Mouse (Mus musculus): ENCODE measurements at regions not wholly inside any gene's neighbourhood (a gene's known extent, or its start where the extent isn't known, plus 50 kb on each side); places are given as distances from the start of the nearest gene placed in this dataset.
A peak's percentile ranks its signal among the peaks of the same experiment; 100 is the strongest.

DNA sequence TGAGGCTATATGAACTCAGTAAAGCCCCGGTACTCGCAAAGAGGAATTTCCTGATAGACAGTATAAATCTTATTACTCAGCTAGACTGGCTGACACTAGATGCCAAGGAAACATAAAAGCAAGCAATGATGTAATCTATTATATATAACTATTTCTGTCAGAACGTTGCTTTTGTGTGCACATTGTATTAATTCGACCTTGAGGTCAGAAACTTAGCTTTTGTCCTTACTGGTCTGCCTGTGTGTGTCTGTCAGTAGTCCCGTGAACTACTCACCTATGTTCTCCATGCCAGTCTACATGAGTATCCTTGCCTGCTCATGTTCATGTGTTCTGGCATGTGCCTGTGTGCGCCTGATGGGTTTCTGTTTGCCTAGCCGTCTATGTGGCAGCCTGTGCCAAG lies 70.5 kb downstream of the Tmx1 start:
- TF ChIP-seq EP300 (IDR thresholded peaks at IDR 0.05; ENCODE audit: insufficient read depth, low read depth, low read length) (no peak), CTCF (IDR thresholded peaks at IDR 0.05) (no peak), POLR2A (IDR thresholded peaks at IDR 0.05; ENCODE audit: insufficient read depth, low read depth, low read length) (no peak)
- Histone ChIP-seq H3K4me3 (no peak overlapping the region), H3K9ac (ENCODE audit: low read depth, low read length) (no peak overlapping the region), H3K79me2 (replicated peaks; ENCODE audit: control insufficient read depth, insufficient read depth, low read length) (no peaks in the 10 kb centered on the region), H3K4me1 (ENCODE audit: control insufficient read depth, insufficient read depth, low read length) (no peaks in the 10 kb centered on the region), H3K27me3 (ENCODE audit: control insufficient read depth, insufficient read depth, low read length) (no peaks in the 10 kb centered on the region), H3K36me3 (ENCODE audit: control insufficient read depth, insufficient read depth, low read length) (no peaks in the 10 kb centered on the region), H3K27ac (no peak overlapping the region)
- no peak for DNase-seq
- WGBS = 51% methylated on average over 7 of the region's 7 CpGs
- intact Hi-C loops (cut with DNase I) = no loop called here

- Histone ChIP-seq H3K27me3 (ENCODE audit: control insufficient read depth, insufficient read depth, low read length) (no peaks in the 10 kb centered on the region), H3K27ac (no peak overlapping the region), H3K4me1 (ENCODE audit: control insufficient read depth, insufficient read depth, low read length) (no peaks in the 10 kb centered on the region), H3K36me3 (ENCODE audit: control insufficient read depth, insufficient read depth, low read length) (no peaks in the 10 kb centered on the region), H3K79me2 (replicated peaks; ENCODE audit: control insufficient read depth, insufficient read depth, low read length) (no peaks in the 10 kb centered on the region), H3K4me3 (no peak overlapping the region), H3K9ac (ENCODE audit: low read depth, low read length) (no peak overlapping the region)
- intact Hi-C loops (cut with DNase I) = no loop called here
- 64% methylated on average over 4 of the region's 4 CpGs for WGBS
- TF ChIP-seq CTCF (IDR thresholded peaks at IDR 0.05) = no peak
- no peak for TF ChIP-seq EP300 (IDR thresholded peaks at IDR 0.05; ENCODE audit: insufficient read depth, low read depth, low read length)
- TF ChIP-seq POLR2A (IDR thresholded peaks at IDR 0.05; ENCODE audit: insufficient read depth, low read depth, low read length) = no peak
- no peak for DNase-seq
Measured at GRCm38 (mm10) chr12:70524703-70525102, 71.8 kb downstream of the Tmx1 start.

- no peak overlapping the region for H3K4me3 ChIP-seq
- intact Hi-C loops (cut with DNase I) = no loop called here
- TF ChIP-seq EP300 (IDR thresholded peaks at IDR 0.05; ENCODE audit: insufficient read depth, low read depth, low read length) (no peak), POLR2A (IDR thresholded peaks at IDR 0.05; ENCODE audit: insufficient read depth, low read depth, low read length) (no peak), CTCF (IDR thresholded peaks at IDR 0.05) (no peak)
- peaks cover 2% of the 10 kb centered on the region; the same call in 1 of the 2 replicates for H3K4me1 ChIP-seq (ENCODE audit: control insufficient read depth, insufficient read depth, low read length)
- no peak for DNase-seq
- H3K27ac ChIP-seq = no peak overlapping the region
- no peaks in the 10 kb centered on the region for H3K36me3 ChIP-seq (ENCODE audit: control insufficient read depth, insufficient read depth, low read length)
- H3K9ac ChIP-seq (ENCODE audit: low read depth, low read length) = no peak overlapping the region
- H3K27me3 ChIP-seq (ENCODE audit: control insufficient read depth, insufficient read depth, low read length) = no peaks in the 10 kb centered on the region
- no peaks in the 10 kb centered on the region for H3K79me2 ChIP-seq (replicated peaks; ENCODE audit: control insufficient read depth, insufficient read depth, low read length)
Measured at GRCm38 (mm10) chr12:70531661-70532060, 78.8 kb downstream of the Tmx1 start.

GRCm38 (mm10) chr12:70532225-70532624 lies 79.3 kb downstream of the Tmx1 start:
- H3K79me2 ChIP-seq (replicated peaks; ENCODE audit: control insufficient read depth, insufficient read depth, low read length) = no peaks in the 10 kb centered on the region
- no peak overlapping the region for H3K9ac ChIP-seq (ENCODE audit: low read depth, low read length)
- H3K27ac ChIP-seq = peak overlapping the region; percentile 58
- no peaks in the 10 kb centered on the region for H3K27me3 ChIP-seq (ENCODE audit: control insufficient read depth, insufficient read depth, low read length)
- H3K4me3 ChIP-seq = no peak overlapping the region
- WGBS = 66% methylated on average over 10 of the region's 10 CpGs
- intact Hi-C loops (cut with DNase I) = no loop called here
- no peaks in the 10 kb centered on the region for H3K36me3 ChIP-seq (ENCODE audit: control insufficient read depth, insufficient read depth, low read length)
- no peak for TF ChIP-seq POLR2A (IDR thresholded peaks at IDR 0.05; ENCODE audit: insufficient read depth, low read depth, low read length)
- TF ChIP-seq CTCF (IDR thresholded peaks at IDR 0.05) = no peak
- no peak for TF ChIP-seq EP300 (IDR thresholded peaks at IDR 0.05; ENCODE audit: insufficient read depth, low read depth, low read length)
- DNase-seq = no peak
- H3K4me1 ChIP-seq (ENCODE audit: control insufficient read depth, insufficient read depth, low read length) = peaks cover 2% of the 10 kb centered on the region; the same call in 1 of the 2 replicates

DNA sequence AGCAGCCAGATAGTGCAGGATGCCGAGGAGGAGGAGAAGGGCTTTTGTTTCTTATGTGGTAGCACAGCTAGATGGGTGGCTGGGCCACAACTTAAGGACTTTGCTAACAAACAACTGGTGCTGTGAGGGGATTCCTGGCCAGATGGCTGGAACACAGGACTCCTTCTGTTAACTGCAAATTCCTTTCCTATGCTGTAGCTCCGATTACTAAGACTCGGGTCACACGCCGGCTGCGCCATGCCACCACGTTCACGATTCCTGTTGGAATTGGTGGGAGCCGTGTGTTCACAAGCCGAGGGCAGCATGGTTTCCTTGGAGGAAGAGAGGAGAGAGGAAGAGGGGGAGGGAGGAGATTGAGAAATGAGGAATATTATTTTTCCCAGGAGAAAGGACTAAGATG lies 79.9 kb downstream of the Tmx1 start:
- Histone ChIP-seq H3K79me2 (replicated peaks; ENCODE audit: control insufficient read depth, insufficient read depth, low read length) (no peaks in the 10 kb centered on the region), H3K36me3 (ENCODE audit: control insufficient read depth, insufficient read depth, low read length) (no peaks in the 10 kb centered on the region), H3K4me1 (ENCODE audit: control insufficient read depth, insufficient read depth, low read length) (peaks cover 2% of the 10 kb centered on the region; the same call in 1 of the 2 replicates), H3K27me3 (ENCODE audit: control insufficient read depth, insufficient read depth, low read length) (no peaks in the 10 kb centered on the region), H3K4me3 (no peak overlapping the region), H3K9ac (ENCODE audit: low read depth, low read length) (no peak overlapping the region), H3K27ac (peak overlapping the region; percentile 58)
- 69% methylated on average over 10 of the region's 10 CpGs for WGBS
- DNase-seq = peak; percentile 39 to 47
- no peak for TF ChIP-seq CTCF (IDR thresholded peaks at IDR 0.05)
- TF ChIP-seq POLR2A (IDR thresholded peaks at IDR 0.05; ENCODE audit: insufficient read depth, low read depth, low read length) = no peak
- no peak for TF ChIP-seq EP300 (IDR thresholded peaks at IDR 0.05; ENCODE audit: insufficient read depth, low read depth, low read length)
- intact Hi-C loops (cut with DNase I) = no loop called here

DNA sequence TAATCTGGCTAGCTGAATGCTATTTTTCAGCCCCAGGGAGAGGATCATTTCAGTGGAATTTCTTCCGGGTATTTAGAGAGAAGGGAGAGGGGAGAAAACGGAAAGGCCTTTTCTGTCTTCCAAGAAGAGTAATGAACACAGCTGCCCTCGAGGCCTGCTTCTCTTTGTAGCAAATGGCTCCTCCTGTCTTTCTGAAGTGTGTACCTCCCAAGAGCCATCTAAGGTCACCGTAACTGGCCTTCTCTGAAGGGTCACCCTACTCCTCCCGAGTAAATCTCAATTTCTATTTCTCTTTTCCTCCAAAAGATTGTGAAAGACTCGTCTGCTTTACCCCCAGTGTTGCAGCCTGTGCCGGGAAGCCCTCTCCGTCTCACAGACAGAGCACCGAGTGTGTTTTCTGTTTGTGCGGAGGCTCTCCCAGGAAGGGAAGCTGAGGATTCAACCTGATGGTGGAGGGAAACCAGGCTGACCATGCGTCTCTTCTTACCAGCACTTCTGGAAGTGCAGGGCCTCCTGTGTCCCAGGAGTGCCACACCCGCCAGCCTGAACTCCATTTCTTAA lies 80.6 kb downstream of the Tmx1 start:
- Histone ChIP-seq H3K9ac (ENCODE audit: low read depth, low read length) (no peak overlapping the region), H3K4me1 (ENCODE audit: control insufficient read depth, insufficient read depth, low read length) (peaks cover 2% of the 10 kb centered on the region; the same call in 1 of the 2 replicates), H3K27me3 (ENCODE audit: control insufficient read depth, insufficient read depth, low read length) (no peaks in the 10 kb centered on the region), H3K36me3 (ENCODE audit: control insufficient read depth, insufficient read depth, low read length) (no peaks in the 10 kb centered on the region), H3K27ac (peak overlapping the region; percentile 58), H3K4me3 (no peak overlapping the region), H3K79me2 (replicated peaks; ENCODE audit: control insufficient read depth, insufficient read depth, low read length) (no peaks in the 10 kb centered on the region)
- DNase-seq = no peak
- intact Hi-C loops (cut with DNase I) = no loop called here
- TF ChIP-seq CTCF (IDR thresholded peaks at IDR 0.05) (no peak), POLR2A (IDR thresholded peaks at IDR 0.05; ENCODE audit: insufficient read depth, low read depth, low read length) (no peak), EP300 (IDR thresholded peaks at IDR 0.05; ENCODE audit: insufficient read depth, low read depth, low read length) (no peak)
- 77% methylated on average over 12 of the region's 12 CpGs for WGBS

All from heart, adult 2 months (tissue).